Mouse (Mus musculus): ENCODE results near the gene Dtd1. TPM values are rescaled to one million over a fixed set of nuclear protein-coding genes. Genes with fewer than 3 reads are reported as not detected.

The Dtd1 gene
- polyA plus RNA-seq, 1 experiment from 2014 or later, result 31.2 TPM

GRCm38 (mm10) chr2:144678779-144679178 lies 79.1 kb downstream of the Dtd1 start:
- ATAC-seq (ENCODE audit: insufficient number of reproducible peaks, low FRiP score), result no peak
- 79% methylated on average over 6 of the region's 6 CpGs for WGBS
- Histone ChIP-seq H3K4me1 (replicated peaks) (peaks cover 19% of the 10 kb centered on the region), H3K4me3 (no peak overlapping the region), H3K4me2 (no peak overlapping the region), H3K9me3 (replicated peaks) (no peaks in the 10 kb centered on the region), H3K27me3 (replicated peaks) (no peaks in the 10 kb centered on the region), H3K36me3 (no peaks in the 10 kb centered on the region), H3K27ac (ENCODE audit: poor library complexity, severe bottlenecking) (no peak overlapping the region), H3K9ac (no peak overlapping the region)

- no peak overlapping the region for H3K9ac ChIP-seq
- ATAC-seq (ENCODE audit: insufficient number of reproducible peaks, low FRiP score), result no peak
- H3K4me1 ChIP-seq (replicated peaks), result peaks cover 19% of the 10 kb centered on the region
- H3K36me3 ChIP-seq, result no peaks in the 10 kb centered on the region
- no peak overlapping the region for H3K4me3 ChIP-seq
- WGBS, result 60% methylated on average over 3 of the region's 3 CpGs
- no peak overlapping the region for H3K27ac ChIP-seq (ENCODE audit: poor library complexity, severe bottlenecking)
- no peak overlapping the region for H3K4me2 ChIP-seq
- no peaks in the 10 kb centered on the region for H3K9me3 ChIP-seq (replicated peaks)
- no peaks in the 10 kb centered on the region for H3K27me3 ChIP-seq (replicated peaks)
These were observed 79.7 kb downstream of the Dtd1 start for GRCm38 (mm10) chr2:144679394-144679793.

DNA sequence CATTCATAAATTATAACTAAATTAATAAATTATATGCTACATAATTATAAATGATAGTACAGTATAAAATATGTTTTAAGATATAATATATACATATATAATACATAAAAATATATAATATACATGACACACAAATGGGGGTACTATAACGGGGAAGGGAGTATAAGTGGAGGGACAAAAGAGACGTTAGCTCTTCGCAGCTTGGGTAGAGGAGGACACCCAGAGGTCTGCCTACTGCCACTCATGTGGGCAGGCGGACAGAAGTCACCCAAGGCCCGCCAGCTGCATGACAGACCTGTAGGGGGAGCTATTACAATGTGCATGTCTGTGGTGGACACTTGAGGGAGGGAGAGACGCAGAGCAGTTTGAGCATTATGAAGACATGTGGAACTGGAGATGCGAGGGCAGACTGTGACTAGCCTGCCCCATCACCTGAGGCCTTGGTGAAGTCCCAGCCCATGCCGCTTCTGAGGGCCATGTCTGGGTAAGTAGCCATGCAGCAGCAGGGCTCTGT lies 92.6 kb downstream of the Dtd1 start:
- H3K36me3 ChIP-seq, result no peaks in the 10 kb centered on the region
- H3K4me2 ChIP-seq, result no peak overlapping the region
- no peak for ATAC-seq (ENCODE audit: insufficient number of reproducible peaks, low FRiP score)
- H3K27me3 ChIP-seq (replicated peaks), result no peaks in the 10 kb centered on the region
- no peak overlapping the region for H3K9ac ChIP-seq
- WGBS, result 76% methylated on average over 8 of the region's 8 CpGs
- H3K9me3 ChIP-seq (replicated peaks), result no peaks in the 10 kb centered on the region
- H3K4me1 ChIP-seq (replicated peaks), result no peaks in the 10 kb centered on the region
- no peak overlapping the region for H3K4me3 ChIP-seq
- H3K27ac ChIP-seq (ENCODE audit: poor library complexity, severe bottlenecking), result no peak overlapping the region

DNA sequence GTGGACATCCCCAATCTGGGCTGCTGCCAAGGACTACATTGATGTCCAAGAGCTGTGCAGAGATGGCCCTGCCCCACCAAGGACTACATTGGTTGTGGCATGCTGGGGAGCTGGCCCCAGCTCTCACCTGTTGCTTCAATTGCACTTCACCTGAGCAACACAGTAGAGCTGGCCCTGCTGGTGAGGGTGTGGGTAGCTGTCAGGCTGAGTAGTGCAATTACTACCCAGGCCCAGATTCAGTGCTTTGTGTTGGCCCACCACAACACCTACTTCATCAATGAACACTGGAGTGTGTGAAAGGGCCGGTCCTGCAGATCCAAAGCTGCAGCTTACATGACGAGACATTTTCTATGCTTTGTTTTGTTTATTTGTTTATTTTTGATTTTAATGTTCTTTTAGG lies 93.1 kb downstream of the Dtd1 start:
- WGBS, result 89% methylated on average over 2 of the region's 2 CpGs
- H3K27ac ChIP-seq (ENCODE audit: poor library complexity, severe bottlenecking), result no peak overlapping the region
- ATAC-seq (ENCODE audit: insufficient number of reproducible peaks, low FRiP score), result no peak

DNA sequence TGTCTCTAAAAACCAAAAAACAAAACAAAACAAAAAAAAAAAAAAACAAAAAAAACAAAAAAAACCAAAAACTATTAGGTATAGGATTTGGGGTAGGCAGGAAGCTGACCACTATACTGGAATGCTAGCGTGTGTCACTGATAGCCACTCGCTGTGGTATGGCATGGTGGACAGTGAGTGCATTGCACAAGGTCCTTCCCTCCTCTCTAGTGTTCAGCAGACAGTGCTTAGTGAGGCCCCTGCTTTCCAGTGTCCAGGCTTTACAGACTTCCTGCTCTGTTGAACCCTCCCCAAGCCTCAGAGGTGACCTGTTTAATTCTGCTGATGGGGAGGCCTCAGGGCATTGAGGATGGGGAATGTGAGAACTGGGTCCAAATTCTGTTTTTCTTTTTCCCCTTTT lies 95.2 kb downstream of the Dtd1 start:
- no peak for ATAC-seq (ENCODE audit: insufficient number of reproducible peaks, low FRiP score)
- Histone ChIP-seq H3K36me3 (no peaks in the 10 kb centered on the region), H3K4me2 (no peak overlapping the region), H3K27ac (ENCODE audit: poor library complexity, severe bottlenecking) (no peak overlapping the region), H3K9ac (no peak overlapping the region), H3K9me3 (replicated peaks) (no peaks in the 10 kb centered on the region), H3K4me1 (replicated peaks) (no peaks in the 10 kb centered on the region), H3K4me3 (no peak overlapping the region), H3K27me3 (replicated peaks) (no peaks in the 10 kb centered on the region)
- WGBS, result 63% methylated on average over 2 of the region's 2 CpGs

More for the DNA sequence above, 93.1 kb downstream of the Dtd1 start:
- H3K9ac ChIP-seq, result no peak overlapping the region
- no peaks in the 10 kb centered on the region for H3K27me3 ChIP-seq (replicated peaks)
- no peaks in the 10 kb centered on the region for H3K9me3 ChIP-seq (replicated peaks)
- no peaks in the 10 kb centered on the region for H3K36me3 ChIP-seq
- no peak overlapping the region for H3K4me2 ChIP-seq
- H3K4me3 ChIP-seq, result no peak overlapping the region
- no peaks in the 10 kb centered on the region for H3K4me1 ChIP-seq (replicated peaks)

DNA sequence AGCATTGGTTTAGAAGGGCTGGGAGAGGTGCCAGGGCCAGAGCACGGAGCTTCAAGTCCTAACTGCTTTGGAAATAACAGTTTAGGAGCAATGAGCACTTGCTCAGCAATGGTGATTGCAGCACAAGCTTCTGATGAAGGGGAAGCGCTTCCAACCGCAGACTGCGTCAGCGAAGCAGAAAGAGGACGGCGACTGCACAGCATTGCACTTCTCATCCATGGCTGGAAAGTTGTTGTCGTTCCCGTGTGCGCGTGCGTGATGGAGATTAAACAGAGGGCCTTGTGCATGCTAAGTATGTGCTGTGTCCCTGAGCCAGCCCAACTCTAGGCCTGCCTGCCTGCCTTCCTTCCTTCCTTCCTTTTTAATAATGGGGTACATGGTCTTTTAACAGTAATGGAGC lies 98.3 kb downstream of the Dtd1 start:
- no peak overlapping the region for H3K9ac ChIP-seq
- H3K4me2 ChIP-seq, result no peak overlapping the region
- 89% methylated on average over 12 of the region's 12 CpGs for WGBS
- no peak for ATAC-seq (ENCODE audit: insufficient number of reproducible peaks, low FRiP score)
- no peak overlapping the region for H3K4me3 ChIP-seq
- H3K27me3 ChIP-seq (replicated peaks), result no peaks in the 10 kb centered on the region
- H3K27ac ChIP-seq (ENCODE audit: poor library complexity, severe bottlenecking), result no peak overlapping the region
- no peaks in the 10 kb centered on the region for H3K9me3 ChIP-seq (replicated peaks)
- no peaks in the 10 kb centered on the region for H3K4me1 ChIP-seq (replicated peaks)
- H3K36me3 ChIP-seq, result no peaks in the 10 kb centered on the region

GRCm38 (mm10) chr2:144700608-144701007 lies 100.9 kb downstream of the Dtd1 start:
- 84% methylated on average over 11 of the region's 11 CpGs for WGBS

GRCm38 (mm10) chr2:144701415-144702149 lies 101.9 kb downstream of the Dtd1 start:
- 90% methylated on average over 3 of the region's 3 CpGs for WGBS
- Histone ChIP-seq H3K4me2 (no peak overlapping the region), H3K9me3 (replicated peaks) (no peaks in the 10 kb centered on the region), H3K9ac (no peak overlapping the region), H3K27me3 (replicated peaks) (no peaks in the 10 kb centered on the region), H3K4me3 (no peak overlapping the region), H3K36me3 (no peaks in the 10 kb centered on the region), H3K27ac (ENCODE audit: poor library complexity, severe bottlenecking) (no peak overlapping the region), H3K4me1 (replicated peaks) (no peaks in the 10 kb centered on the region)
- ATAC-seq (ENCODE audit: insufficient number of reproducible peaks, low FRiP score), result no peak

More at GRCm38 (mm10) chr2:144700608-144701007, 100.9 kb downstream of the Dtd1 start:
- Histone ChIP-seq H3K4me1 (replicated peaks) (no peaks in the 10 kb centered on the region), H3K27ac (ENCODE audit: poor library complexity, severe bottlenecking) (no peak overlapping the region), H3K4me2 (no peak overlapping the region), H3K27me3 (replicated peaks) (no peaks in the 10 kb centered on the region), H3K4me3 (no peak overlapping the region), H3K36me3 (no peaks in the 10 kb centered on the region), H3K9ac (no peak overlapping the region), H3K9me3 (replicated peaks) (no peaks in the 10 kb centered on the region)
- no peak for ATAC-seq (ENCODE audit: insufficient number of reproducible peaks, low FRiP score)

- H3K4me1 ChIP-seq (replicated peaks), result no peaks in the 10 kb centered on the region
- no peak overlapping the region for H3K4me2 ChIP-seq
- H3K27me3 ChIP-seq (replicated peaks), result no peaks in the 10 kb centered on the region
- ATAC-seq (ENCODE audit: insufficient number of reproducible peaks, low FRiP score), result no peak
- H3K9me3 ChIP-seq (replicated peaks), result no peaks in the 10 kb centered on the region
- H3K36me3 ChIP-seq, result no peaks in the 10 kb centered on the region
- no peak overlapping the region for H3K4me3 ChIP-seq
- no peak overlapping the region for H3K27ac ChIP-seq (ENCODE audit: poor library complexity, severe bottlenecking)
- WGBS, result 54% methylated on average over 1 of the region's 1 CpGs
- no peak overlapping the region for H3K9ac ChIP-seq
These were observed 109.6 kb downstream of the Dtd1 start for GRCm38 (mm10) chr2:144709285-144709684.

DNA sequence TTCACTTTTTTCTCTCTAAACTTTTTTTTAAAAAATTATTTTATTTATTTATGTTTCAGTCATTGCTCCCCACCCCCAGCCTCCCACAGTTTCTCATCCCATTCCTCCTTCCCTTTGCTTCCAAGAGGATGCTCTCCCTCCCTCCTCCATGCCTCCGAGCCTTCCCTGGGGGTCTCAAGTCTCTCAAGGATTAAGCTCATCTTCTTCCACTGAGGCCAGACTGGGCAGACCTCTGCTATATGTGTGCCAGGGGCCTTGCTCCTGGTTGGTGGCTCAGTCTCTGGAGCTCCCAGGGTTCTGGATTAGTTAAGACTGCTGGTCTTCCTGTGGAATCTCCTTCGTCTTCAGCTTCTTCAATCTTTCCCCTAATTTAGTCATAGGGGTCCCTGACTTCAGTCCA lies 110.0 kb downstream of the Dtd1 start:
- Histone ChIP-seq H3K27me3 (replicated peaks) (no peaks in the 10 kb centered on the region), H3K9me3 (replicated peaks) (no peaks in the 10 kb centered on the region), H3K4me3 (no peak overlapping the region), H3K9ac (no peak overlapping the region), H3K36me3 (no peaks in the 10 kb centered on the region), H3K4me2 (no peak overlapping the region), H3K27ac (ENCODE audit: poor library complexity, severe bottlenecking) (no peak overlapping the region), H3K4me1 (replicated peaks) (no peaks in the 10 kb centered on the region)
- no peak for ATAC-seq (ENCODE audit: insufficient number of reproducible peaks, low FRiP score)
- whole genome bisulfite sequencing, result 72% methylated on average over 2 of the region's 2 CpGs

DNA sequence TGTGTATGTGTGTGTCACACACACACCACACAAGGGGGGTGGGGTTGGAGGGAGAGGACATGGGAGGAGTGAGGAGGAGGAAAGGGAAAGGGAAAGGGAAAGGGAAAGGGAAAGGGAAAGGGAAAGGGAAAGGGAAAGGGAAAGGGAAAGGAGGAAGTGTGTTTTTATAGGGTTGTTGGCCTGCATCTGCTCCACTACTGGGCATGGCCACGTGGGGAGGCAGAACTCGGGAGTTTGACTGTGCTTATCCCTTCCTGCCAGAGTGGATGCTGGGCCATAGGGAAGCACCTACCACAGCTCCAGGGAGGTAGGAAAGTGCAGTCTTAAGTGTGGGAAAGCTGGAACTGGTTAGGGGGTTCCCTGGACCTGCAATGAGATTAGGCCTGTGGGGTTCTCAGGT lies 114.9 kb downstream of the Dtd1 start:
- H3K36me3 ChIP-seq, result no peaks in the 10 kb centered on the region
- no peak for ATAC-seq (ENCODE audit: insufficient number of reproducible peaks, low FRiP score)
- WGBS, result 71% methylated on average over 2 of the region's 2 CpGs
- no peak overlapping the region for H3K9ac ChIP-seq
- H3K4me3 ChIP-seq, result no peak overlapping the region
- H3K4me2 ChIP-seq, result no peak overlapping the region
- no peaks in the 10 kb centered on the region for H3K27me3 ChIP-seq (replicated peaks)
- H3K9me3 ChIP-seq (replicated peaks), result no peaks in the 10 kb centered on the region
- H3K4me1 ChIP-seq (replicated peaks), result no peaks in the 10 kb centered on the region
- no peak overlapping the region for H3K27ac ChIP-seq (ENCODE audit: poor library complexity, severe bottlenecking)

Data from heart, embryonic 12.5 days (tissue).